Mouse (Mus musculus): ENCODE results near the gene Slc25a22.

DNA sequence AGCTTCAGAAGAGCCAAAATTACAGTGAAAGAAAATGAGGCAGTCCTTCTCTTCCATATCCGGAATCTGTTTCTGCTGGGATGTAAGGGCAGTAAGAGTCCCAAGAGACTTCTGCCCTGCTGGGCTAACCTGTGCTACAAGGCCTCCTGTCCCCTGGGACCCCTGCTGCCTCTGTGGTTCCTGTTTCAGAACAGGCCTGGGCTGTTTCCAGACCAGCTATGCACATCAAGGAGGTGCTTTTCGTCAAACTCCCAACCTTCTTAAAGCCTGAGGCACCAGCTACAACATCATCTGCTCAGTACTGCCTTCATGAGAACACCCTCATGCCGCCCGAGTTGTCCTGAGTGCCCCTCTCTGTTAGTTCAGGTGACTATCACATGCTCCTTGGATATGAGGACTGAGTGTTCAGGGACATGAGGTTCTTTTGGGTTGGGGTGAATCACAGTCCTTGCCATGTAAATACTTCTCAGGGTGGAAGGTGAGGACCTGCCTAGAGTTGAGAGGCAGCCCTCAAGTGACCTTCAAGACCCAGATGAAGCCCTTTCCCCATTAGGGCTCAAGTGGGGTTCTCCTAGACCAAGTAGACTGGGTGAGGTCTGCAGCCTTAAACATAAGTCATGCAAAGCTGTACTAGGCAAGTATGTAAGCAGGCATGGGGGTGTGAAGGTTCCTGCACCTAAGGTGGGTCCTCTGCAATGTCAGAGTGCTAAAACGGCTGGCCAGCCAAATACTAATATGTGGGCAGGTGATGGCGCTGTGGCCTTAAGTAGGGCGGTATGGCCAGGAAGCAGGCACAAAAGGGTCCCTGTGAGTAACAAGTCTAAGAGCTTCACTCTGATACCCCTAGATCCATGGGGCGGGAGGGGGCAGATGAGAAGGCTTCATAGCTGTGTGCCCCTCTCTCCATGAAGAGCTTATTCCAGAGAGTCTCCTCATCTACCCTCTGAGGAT, 19.7 kb downstream of the Slc25a22 start:
- TF ChIP-seq CTCF (IDR thresholded peaks at IDR 0.05; ENCODE audit: extremely low read depth, insufficient read length, insufficient replicate concordance, low read depth, low read length) (peak; percentile 24; the same call in 1 of the 2 replicates), POLR2A (IDR thresholded peaks at IDR 0.05; ENCODE audit: low read depth, low read length) (no peak)

All from small intestine, adult 2 months (tissue).